Mouse (Mus musculus): ENCODE measurements at regions not wholly inside any gene's neighbourhood (a gene's known extent, or its start where the extent isn't known, plus 50 kb on each side); places are given as distances from the start of the nearest gene placed in this dataset.

DNA sequence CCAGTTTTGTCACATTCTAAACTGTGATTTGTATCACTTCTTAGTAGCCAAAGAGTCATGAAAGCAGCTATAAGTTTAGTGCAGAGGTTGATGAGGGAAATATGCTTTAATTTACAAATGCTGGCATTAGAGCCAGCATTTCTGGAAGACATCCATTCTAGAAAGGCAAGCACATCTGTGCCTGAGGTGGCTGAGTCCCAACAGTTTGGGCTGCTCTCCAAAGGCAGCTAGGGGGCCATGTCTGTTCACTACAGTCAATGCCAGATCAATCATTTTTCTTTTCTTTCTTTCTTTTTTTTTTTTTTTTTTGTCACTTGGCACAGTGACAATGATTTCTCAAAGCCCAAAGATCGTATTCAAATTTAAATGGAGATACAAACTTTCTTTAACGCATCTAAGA, 71.6 kb upstream of the Zic3 start:
- Histone ChIP-seq H3K9ac (no peak overlapping the region), H3K4me1 (replicated peaks) (no peaks in the 10 kb centered on the region), H3K4me2 (no peak overlapping the region), H3K9me3 (no peaks in the 10 kb centered on the region), H3K36me3 (no peaks in the 10 kb centered on the region), H3K27ac (no peak overlapping the region), H3K4me3 (no peak overlapping the region), H3K27me3 (no peaks in the 10 kb centered on the region)
- no peak for ATAC-seq (ENCODE audit: low FRiP score)
- WGBS, result 38% methylated on average over 2 of the region's 2 CpGs

DNA sequence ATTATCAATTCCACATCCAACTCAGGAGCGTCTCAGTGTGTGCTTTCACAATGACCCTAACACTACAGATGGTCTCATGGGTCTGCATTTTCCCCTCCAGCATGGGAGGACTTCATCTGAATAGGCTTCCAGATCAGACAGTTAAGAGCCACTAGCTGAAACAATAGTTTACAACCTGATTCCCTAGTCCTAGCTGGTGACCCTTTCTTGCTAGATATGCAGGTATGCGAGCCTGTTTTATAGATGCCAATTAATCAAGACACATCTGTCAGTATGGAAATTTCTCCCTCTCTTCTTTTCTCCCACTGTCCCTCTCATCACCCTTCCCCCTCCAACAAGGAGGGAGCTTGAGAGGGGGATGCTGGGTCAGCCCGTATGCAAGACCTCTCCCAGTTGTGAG, 71.2 kb upstream of the Zic3 start:
- H3K4me2 ChIP-seq, result no peak overlapping the region
- ATAC-seq (ENCODE audit: low FRiP score), result no peak
- no peaks in the 10 kb centered on the region for H3K27me3 ChIP-seq
- H3K4me1 ChIP-seq (replicated peaks), result no peaks in the 10 kb centered on the region
- H3K4me3 ChIP-seq, result no peak overlapping the region
- no peak overlapping the region for H3K27ac ChIP-seq
- no peaks in the 10 kb centered on the region for H3K9me3 ChIP-seq
- no peak overlapping the region for H3K9ac ChIP-seq
- H3K36me3 ChIP-seq, result no peaks in the 10 kb centered on the region
- WGBS, result 38% methylated on average over 3 of the region's 3 CpGs

DNA sequence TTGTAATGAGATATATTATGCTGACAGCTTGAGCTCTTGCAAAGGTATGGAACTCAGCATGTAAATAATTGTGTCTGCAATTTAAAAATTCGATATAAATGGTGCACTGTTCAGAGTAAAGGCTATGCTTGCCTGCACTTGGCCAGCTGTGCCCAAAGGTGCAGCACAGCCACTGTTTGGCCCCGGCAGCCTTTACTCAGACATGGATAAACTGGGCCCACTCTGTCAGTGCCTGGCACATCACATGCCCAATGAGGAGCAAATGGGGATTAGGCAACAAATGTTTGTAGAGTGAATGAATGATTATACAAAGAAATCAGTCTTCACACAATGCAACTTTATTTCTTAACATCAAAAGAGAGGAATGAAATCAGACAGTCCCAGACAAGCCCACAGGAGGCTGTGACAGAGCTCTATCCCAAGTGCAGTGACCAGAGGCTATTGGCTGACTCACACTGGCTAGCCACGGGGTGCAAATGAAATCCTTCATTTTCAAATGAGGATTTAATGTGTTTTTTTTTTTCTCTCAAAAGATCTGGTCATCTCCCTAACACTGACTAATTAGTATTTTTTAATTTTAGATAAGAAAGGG, 67.8 kb upstream of the Zic3 start:
- no peak overlapping the region for H3K4me2 ChIP-seq
- H3K27me3 ChIP-seq, result no peaks in the 10 kb centered on the region
- H3K36me3 ChIP-seq, result no peaks in the 10 kb centered on the region
- H3K4me3 ChIP-seq, result no peak overlapping the region
- no peak for ATAC-seq (ENCODE audit: low FRiP score)
- 27% methylated on average over 3 of the region's 3 CpGs for WGBS
- H3K27ac ChIP-seq, result no peak overlapping the region
- H3K9me3 ChIP-seq, result no peaks in the 10 kb centered on the region
- H3K4me1 ChIP-seq (replicated peaks), result no peaks in the 10 kb centered on the region
- H3K9ac ChIP-seq, result no peak overlapping the region
